Mouse (Mus musculus): ENCODE measurements around the gene Efcab11. TPM values are rescaled to one million over a fixed set of nuclear protein-coding genes. Genes with fewer than 3 reads are reported as not detected.

Efcab11 gene
- polyA plus RNA-seq, 1 experiment: 0.84 TPM

GRCm38 (mm10) chr12:99779908-99780307 lies 104.3 kb downstream of the Efcab11 start:
- H3K27ac ChIP-seq (ENCODE audit: insufficient read depth, low read length): no peak overlapping the region
- no peaks in the 10 kb centered on the region for H3K4me1 ChIP-seq (ENCODE audit: control insufficient read depth, insufficient read depth, low read length)
- no peak overlapping the region for H3K4me3 ChIP-seq (replicated peaks; ENCODE audit: insufficient read depth, low read depth, low read length)
- no peaks in the 10 kb centered on the region for H3K27me3 ChIP-seq (ENCODE audit: control insufficient read depth, insufficient read depth, low read length)
- 67% methylated on average over 7 of the region's 7 CpGs for WGBS
- DNase-seq: no peak
- TF ChIP-seq CTCF (IDR thresholded peaks at IDR 0.05; ENCODE audit: borderline replicate concordance, insufficient read depth, low read depth, low read length): no peak
- no peak for TF ChIP-seq POLR2A (IDR thresholded peaks at IDR 0.05; ENCODE audit: borderline replicate concordance, insufficient read depth, low read length)

GRCm38 (mm10) chr12:99776497-99777139 lies 107.6 kb downstream of the Efcab11 start:
- Histone ChIP-seq H3K27me3 (ENCODE audit: control insufficient read depth, insufficient read depth, low read length) (no peaks in the 10 kb centered on the region), H3K4me1 (ENCODE audit: control insufficient read depth, insufficient read depth, low read length) (no peaks in the 10 kb centered on the region), H3K4me3 (replicated peaks; ENCODE audit: insufficient read depth, low read depth, low read length) (no peak overlapping the region), H3K27ac (ENCODE audit: insufficient read depth, low read length) (no peak overlapping the region)
- no peak for TF ChIP-seq CTCF (IDR thresholded peaks at IDR 0.05; ENCODE audit: borderline replicate concordance, insufficient read depth, low read depth, low read length)
- no peak for TF ChIP-seq POLR2A (IDR thresholded peaks at IDR 0.05; ENCODE audit: borderline replicate concordance, insufficient read depth, low read length)
- WGBS: 21% methylated on average over 8 of the region's 8 CpGs
- DNase-seq: peak in 1 of 2 experiments; percentile 10

DNA sequence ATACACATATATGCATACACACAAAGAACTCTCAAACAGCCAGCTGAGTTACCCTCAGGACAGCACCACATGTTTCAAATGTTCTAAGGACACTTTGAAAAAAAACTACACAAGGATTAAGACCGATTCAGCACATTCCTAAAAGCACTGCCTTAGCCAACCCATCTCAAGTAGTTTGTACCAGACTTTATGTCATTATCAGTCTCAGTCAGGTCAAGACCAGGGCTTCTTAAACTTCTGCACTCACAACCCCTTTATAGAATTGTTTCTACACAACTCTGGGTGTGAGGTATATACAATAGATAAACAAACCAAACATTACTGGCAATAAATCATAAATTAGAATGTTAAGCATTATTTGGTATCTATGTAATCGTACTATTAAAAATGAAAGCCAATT lies 109.4 kb downstream of the Efcab11 start:
- no peaks in the 10 kb centered on the region for H3K4me1 ChIP-seq (ENCODE audit: control insufficient read depth, insufficient read depth, low read length)
- WGBS: 89% methylated on average over 2 of the region's 2 CpGs
- no peaks in the 10 kb centered on the region for H3K27me3 ChIP-seq (ENCODE audit: control insufficient read depth, insufficient read depth, low read length)
- no peak for DNase-seq
- H3K27ac ChIP-seq (ENCODE audit: insufficient read depth, low read length): no peak overlapping the region
- TF ChIP-seq CTCF (IDR thresholded peaks at IDR 0.05; ENCODE audit: borderline replicate concordance, insufficient read depth, low read depth, low read length) (no peak), POLR2A (IDR thresholded peaks at IDR 0.05; ENCODE audit: borderline replicate concordance, insufficient read depth, low read length) (no peak)
- no peak overlapping the region for H3K4me3 ChIP-seq (replicated peaks; ENCODE audit: insufficient read depth, low read depth, low read length)

GRCm38 (mm10) chr12:99773636-99774193 lies 110.5 kb downstream of the Efcab11 start:
- Histone ChIP-seq H3K27me3 (ENCODE audit: control insufficient read depth, insufficient read depth, low read length) (no peaks in the 10 kb centered on the region), H3K27ac (ENCODE audit: insufficient read depth, low read length) (no peak overlapping the region), H3K4me3 (replicated peaks; ENCODE audit: insufficient read depth, low read depth, low read length) (no peak overlapping the region), H3K4me1 (ENCODE audit: control insufficient read depth, insufficient read depth, low read length) (no peaks in the 10 kb centered on the region)
- 63% methylated on average over 5 of the region's 5 CpGs for WGBS
- DNase-seq: no peak
- no peak for TF ChIP-seq CTCF (IDR thresholded peaks at IDR 0.05; ENCODE audit: borderline replicate concordance, insufficient read depth, low read depth, low read length)
- no peak for TF ChIP-seq POLR2A (IDR thresholded peaks at IDR 0.05; ENCODE audit: borderline replicate concordance, insufficient read depth, low read length)

GRCm38 (mm10) chr12:99771018-99771417 lies 113.2 kb downstream of the Efcab11 start:
- 93% methylated on average over 7 of the region's 7 CpGs for WGBS
- no peak for TF ChIP-seq CTCF (IDR thresholded peaks at IDR 0.05; ENCODE audit: borderline replicate concordance, insufficient read depth, low read depth, low read length)
- no peak for TF ChIP-seq POLR2A (IDR thresholded peaks at IDR 0.05; ENCODE audit: borderline replicate concordance, insufficient read depth, low read length)
- Histone ChIP-seq H3K27me3 (ENCODE audit: control insufficient read depth, insufficient read depth, low read length) (no peaks in the 10 kb centered on the region), H3K4me1 (ENCODE audit: control insufficient read depth, insufficient read depth, low read length) (no peaks in the 10 kb centered on the region), H3K4me3 (replicated peaks; ENCODE audit: insufficient read depth, low read depth, low read length) (no peak overlapping the region), H3K27ac (ENCODE audit: insufficient read depth, low read length) (no peak overlapping the region)
- no peak for DNase-seq

DNA sequence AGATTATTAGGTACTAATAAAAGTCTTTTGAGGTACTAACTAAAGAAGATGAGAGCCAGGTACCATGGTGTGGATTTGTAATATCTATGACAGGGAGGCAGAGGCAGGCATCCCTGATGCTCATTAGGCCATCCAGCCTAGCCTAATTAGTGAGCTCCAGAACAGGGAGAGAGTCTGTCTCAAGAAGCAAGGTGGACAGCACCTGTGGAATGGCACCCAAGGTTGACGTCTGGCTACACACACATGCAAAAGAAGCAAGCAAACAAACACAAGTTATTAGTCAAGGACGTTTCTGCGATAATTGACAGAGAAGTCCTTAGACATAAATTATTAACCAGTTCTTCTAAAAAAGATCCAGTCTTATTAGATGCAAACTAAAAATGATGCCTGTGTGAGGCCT lies 114.6 kb downstream of the Efcab11 start:
- no peak for DNase-seq
- no peak overlapping the region for H3K4me3 ChIP-seq (replicated peaks; ENCODE audit: insufficient read depth, low read depth, low read length)
- no peak overlapping the region for H3K27ac ChIP-seq (ENCODE audit: insufficient read depth, low read length)
- H3K27me3 ChIP-seq (ENCODE audit: control insufficient read depth, insufficient read depth, low read length): no peaks in the 10 kb centered on the region
- H3K4me1 ChIP-seq (ENCODE audit: control insufficient read depth, insufficient read depth, low read length): no peaks in the 10 kb centered on the region
- TF ChIP-seq POLR2A (IDR thresholded peaks at IDR 0.05; ENCODE audit: borderline replicate concordance, insufficient read depth, low read length): no peak
- TF ChIP-seq CTCF (IDR thresholded peaks at IDR 0.05; ENCODE audit: borderline replicate concordance, insufficient read depth, low read depth, low read length): no peak
- 97% methylated on average over 3 of the region's 3 CpGs for WGBS

- 93% methylated on average over 11 of the region's 11 CpGs for WGBS
- Histone ChIP-seq H3K27me3 (ENCODE audit: control insufficient read depth, insufficient read depth, low read length) (no peaks in the 10 kb centered on the region), H3K4me3 (replicated peaks; ENCODE audit: insufficient read depth, low read depth, low read length) (no peak overlapping the region), H3K27ac (ENCODE audit: insufficient read depth, low read length) (no peak overlapping the region), H3K4me1 (ENCODE audit: control insufficient read depth, insufficient read depth, low read length) (no peaks in the 10 kb centered on the region)
- no peak for DNase-seq
- TF ChIP-seq POLR2A (IDR thresholded peaks at IDR 0.05; ENCODE audit: borderline replicate concordance, insufficient read depth, low read length): no peak
- no peak for TF ChIP-seq CTCF (IDR thresholded peaks at IDR 0.05; ENCODE audit: borderline replicate concordance, insufficient read depth, low read depth, low read length)
Measured at GRCm38 (mm10) chr12:99767691-99768090, 116.5 kb downstream of the Efcab11 start.

GRCm38 (mm10) chr12:99765979-99766378 lies 118.3 kb downstream of the Efcab11 start:
- no peak for DNase-seq
- H3K4me1 ChIP-seq (ENCODE audit: control insufficient read depth, insufficient read depth, low read length): no peaks in the 10 kb centered on the region
- H3K4me3 ChIP-seq (replicated peaks; ENCODE audit: insufficient read depth, low read depth, low read length): no peak overlapping the region
- no peaks in the 10 kb centered on the region for H3K27me3 ChIP-seq (ENCODE audit: control insufficient read depth, insufficient read depth, low read length)
- TF ChIP-seq CTCF (IDR thresholded peaks at IDR 0.05; ENCODE audit: borderline replicate concordance, insufficient read depth, low read depth, low read length): no peak
- TF ChIP-seq POLR2A (IDR thresholded peaks at IDR 0.05; ENCODE audit: borderline replicate concordance, insufficient read depth, low read length): no peak
- H3K27ac ChIP-seq (ENCODE audit: insufficient read depth, low read length): no peak overlapping the region
- 98% methylated on average over 6 of the region's 6 CpGs for WGBS
